Mouse (Mus musculus): Measurements from ENCODE around the gene Zfy1. TPM values are rescaled to one million over a fixed set of nuclear protein-coding genes. Genes with fewer than 3 reads are reported as not detected.
"Not testable (repeated sequence)": the region's sequence is repeated elsewhere in the genome, so short reads cannot be mapped to it uniquely, and the experiment has no call there.

Zfy1 gene
- not detected in 2 replicates for polyA plus RNA-seq (2012; rRNA removed)

- 69% methylated on average over 5 of the region's 11 CpGs for WGBS
- DNase-seq (ENCODE audit: low read depth in 1 of 2, low spot score in 2 of 2); H3K27ac ChIP-seq (ENCODE audit: insufficient read depth, low read length): not testable (repeated sequence)
These were observed at the start of gene Zfy1 for GRCm38 (mm10) chrY:797309-797708. Gene Zfy1, minus strand, starts transcription at chrY:797409.

GRCm38 (mm10) chrY:818396-818795 is 21.2 kb upstream of the Zfy1 start, which contains the start of gene Uba1y:
Gene Uba1y, plus strand, starts transcription at chrY:818649.
- H3K27me3 ChIP-seq (ENCODE audit: control insufficient read depth, insufficient read depth, low read length), result no peaks in the 10 kb centered on the region
- no peak for DNase-seq (ENCODE audit: low read depth in 1 of 2, low spot score in 2 of 2)
- H3K4me3 ChIP-seq (ENCODE audit: extremely low read depth, insufficient read depth, insufficient read length), result no peak within 1 kb of the TSS
- H3K27ac ChIP-seq (ENCODE audit: insufficient read depth, low read length), result no peak within 1 kb of the TSS
- TF ChIP-seq POLR2A (IDR thresholded peaks at IDR 0.05; ENCODE audit: low read depth, low read length), result no peak
- TF ChIP-seq CTCF (IDR thresholded peaks at IDR 0.05; ENCODE audit: extremely low read depth, insufficient read depth, insufficient read length, insufficient replicate concordance), result no peak
- H3K36me3 ChIP-seq (ENCODE audit: control insufficient read depth, insufficient read depth, low read length), result no peaks in the 10 kb centered on the region
- no peaks in the 10 kb centered on the region for H3K4me1 ChIP-seq (ENCODE audit: control insufficient read depth, insufficient read depth, insufficient read length)
- WGBS, result 98% methylated on average over 7 of the region's 15 CpGs

More at GRCm38 (mm10) chrY:797309-797708, at the start of gene Zfy1:
- not testable (repeated sequence) for H3K36me3 ChIP-seq (ENCODE audit: control insufficient read depth, insufficient read depth, low read length); H3K4me1 ChIP-seq (ENCODE audit: control insufficient read depth, insufficient read depth, insufficient read length); H3K27me3 ChIP-seq (ENCODE audit: control insufficient read depth, insufficient read depth, low read length); H3K4me3 ChIP-seq (ENCODE audit: extremely low read depth, insufficient read depth, insufficient read length)

GRCm38 (mm10) chrY:808991-809661 is 11.9 kb upstream of the Zfy1 start:
- Histone ChIP-seq H3K27ac (ENCODE audit: insufficient read depth, low read length) (no peak overlapping the region), H3K4me3 (ENCODE audit: extremely low read depth, insufficient read depth, insufficient read length) (no peak overlapping the region), H3K4me1 (ENCODE audit: control insufficient read depth, insufficient read depth, insufficient read length) (no peaks in the 10 kb centered on the region), H3K27me3 (ENCODE audit: control insufficient read depth, insufficient read depth, low read length) (no peaks in the 10 kb centered on the region), H3K36me3 (ENCODE audit: control insufficient read depth, insufficient read depth, low read length) (no peaks in the 10 kb centered on the region)
- no peak for DNase-seq (ENCODE audit: low read depth in 1 of 2, low spot score in 2 of 2)
- 7% methylated on average over 9 of the region's 15 CpGs for WGBS
- no peak for TF ChIP-seq CTCF (IDR thresholded peaks at IDR 0.05; ENCODE audit: extremely low read depth, insufficient read depth, insufficient read length, insufficient replicate concordance)
- TF ChIP-seq POLR2A (IDR thresholded peaks at IDR 0.05; ENCODE audit: low read depth, low read length), result no peak

Other genes starting within 250 kb of the Zfy1 start
- gene Uba1y, start 21.2 kb upstream of the Zfy1 start, polyA plus RNA-seq (2012; rRNA removed), result not detected in 2 replicates
- 5.6 and 6.2 TPM in 2 replicates for gene Kdm5d, start 100.4 kb upstream of the Zfy1 start, polyA plus RNA-seq (2012; rRNA removed)
- 4.5 and 5.7 TPM in 2 replicates for gene Eif2s3y, start 213.1 kb upstream of the Zfy1 start, polyA plus RNA-seq (2012; rRNA removed)